Mouse (Mus musculus): Measurements from ENCODE around the gene Lrrc45.

DNA sequence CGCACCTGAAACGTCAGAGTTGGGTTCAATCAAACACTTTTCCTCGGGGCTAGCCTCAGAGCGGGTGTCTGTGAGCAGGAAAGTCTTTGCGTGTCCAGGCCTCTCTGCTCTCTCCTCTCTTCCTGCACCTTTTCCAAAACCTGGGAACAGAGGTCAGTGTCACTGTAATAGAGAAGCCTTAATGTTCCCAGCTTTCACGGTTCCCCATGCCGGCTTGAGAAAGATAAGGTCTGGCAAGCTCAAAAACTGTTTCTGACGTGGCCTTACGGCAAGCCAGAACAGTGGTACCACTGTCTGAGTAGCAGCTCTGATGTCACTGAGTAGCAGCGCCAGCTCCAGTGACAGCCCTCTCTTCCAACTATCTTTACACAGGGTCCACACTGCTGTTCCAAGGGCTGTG lies 821 bp downstream of the Lrrc45 start:
- no peak for TF ChIP-seq POLR2A (IDR thresholded peaks at IDR 0.05; ENCODE audit: low read depth, low read length)
- no peak for TF ChIP-seq CTCF (IDR thresholded peaks at IDR 0.05; ENCODE audit: extremely low read depth, insufficient read length, insufficient replicate concordance, low read depth, low read length)

All from small intestine, adult 2 months (tissue).